Mouse (Mus musculus) liver, postnatal 0 days (tissue): ENCODE results near the gene Gramd1a. TPM values are rescaled to one million over a fixed set of nuclear protein-coding genes. Genes with fewer than 3 reads are reported as not detected.

Source experiments
- ATAC-seq: fragments of 200-750 bp; cut with Nextera tagmentation; 2 replicates; pipeline ENCODE4 v1.8.0; 2017; ENCODE audit warnings: mild to moderate bottlenecking, moderate library complexity
- DNase-seq: peaks from one replicate; pipeline ENCODE4 v3.0.0-alpha.2; 2016
- H3K27ac ChIP-seq: fragments of 300-500 bp; sonication (generic); 2 replicates; pipeline ENCODE4 v1.5.1; 2014; ENCODE audit warnings: antibody characterized with exemption, moderate library complexity, mild to moderate bottlenecking, low read depth
- H3K27me3 ChIP-seq: fragments of 300-500 bp; sonication (generic); 2 replicates; pipeline ENCODE4 v1.6.1; 2014; ENCODE audit warnings: low read length, control low read depth, mixed read lengths; ENCODE audit not compliant: insufficient read depth
- H3K36me3 ChIP-seq: fragments of 300-500 bp; sonication (generic); replicated peaks from 2 replicates; pipeline ENCODE4 v1.6.1; 2014; ENCODE audit warnings: mild to moderate bottlenecking, control low read depth, low read length, moderate library complexity, mixed read lengths; ENCODE audit not compliant: insufficient read depth
- H3K4me1 ChIP-seq: fragments of 300-500 bp; sonication (generic); 2 replicates; pipeline ENCODE4 v1.6.1; 2014; ENCODE audit warnings: antibody characterized with exemption, mild to moderate bottlenecking, control low read depth; ENCODE audit not compliant: insufficient read depth
- H3K4me2 ChIP-seq: fragments of 300-500 bp; sonication (generic); 2 replicates; pipeline ENCODE4 v1.6.1; 2014; ENCODE audit warnings: low read depth, mild to moderate bottlenecking, low read length, moderate library complexity, mixed read lengths
- H3K4me3 ChIP-seq: fragments of 300-500 bp; sonication (generic); 2 replicates; pipeline ENCODE4 v1.5.1; 2014; ENCODE audit warnings: low read depth, low read length
- H3K9ac ChIP-seq: fragments of 300-500 bp; sonication (generic); replicated peaks from 2 replicates; pipeline ENCODE4 v1.6.1; 2014; ENCODE audit warnings: mild to moderate bottlenecking, moderate library complexity
- H3K9me3 ChIP-seq: fragments of 300-500 bp; sonication (generic); 2 replicates; pipeline ENCODE4 v1.6.1; 2016; ENCODE audit warnings: mild to moderate bottlenecking, control low read depth, low read length, mixed read lengths
- CTCF ChIP-seq: sonication (generic); IDR thresholded peaks from 2 replicates; pipeline ENCODE4 v1.5.1; 2016; ENCODE audit warnings: antibody characterized with exemption, low read depth
- EP300 ChIP-seq: IDR thresholded peaks from 2 replicates; pipeline ENCODE4 v1.6.1; 2016; ENCODE audit warnings: antibody characterized with exemption, low read depth, mild to moderate bottlenecking
- WGBS: fragments of 180-500 bp; shearing (Covaris S2); extraction: QIAGEN DNeasy Blood & Tissue Kit; methylation state at CpG from one replicate; pipeline ENCODE4 v1.1.7; 2014; ENCODE audit not compliant: insufficient replicate concordance; 5-methylcytosine and 5-hydroxymethylcytosine counted together
- polyA plus RNA-seq: library from polyadenylated mRNA; unstranded; fragments of >200 nt; fragmentation: Nextera tagmentation; extraction: Ambion mirVana; gene quantifications from 2 replicates; pipeline ENCODE4 v1.2.1, GENCODE M21; 2015

Gramd1a gene
- polyA plus RNA-seq, 1 experiment from 2014 or later, result 8.9 TPM

DNA sequence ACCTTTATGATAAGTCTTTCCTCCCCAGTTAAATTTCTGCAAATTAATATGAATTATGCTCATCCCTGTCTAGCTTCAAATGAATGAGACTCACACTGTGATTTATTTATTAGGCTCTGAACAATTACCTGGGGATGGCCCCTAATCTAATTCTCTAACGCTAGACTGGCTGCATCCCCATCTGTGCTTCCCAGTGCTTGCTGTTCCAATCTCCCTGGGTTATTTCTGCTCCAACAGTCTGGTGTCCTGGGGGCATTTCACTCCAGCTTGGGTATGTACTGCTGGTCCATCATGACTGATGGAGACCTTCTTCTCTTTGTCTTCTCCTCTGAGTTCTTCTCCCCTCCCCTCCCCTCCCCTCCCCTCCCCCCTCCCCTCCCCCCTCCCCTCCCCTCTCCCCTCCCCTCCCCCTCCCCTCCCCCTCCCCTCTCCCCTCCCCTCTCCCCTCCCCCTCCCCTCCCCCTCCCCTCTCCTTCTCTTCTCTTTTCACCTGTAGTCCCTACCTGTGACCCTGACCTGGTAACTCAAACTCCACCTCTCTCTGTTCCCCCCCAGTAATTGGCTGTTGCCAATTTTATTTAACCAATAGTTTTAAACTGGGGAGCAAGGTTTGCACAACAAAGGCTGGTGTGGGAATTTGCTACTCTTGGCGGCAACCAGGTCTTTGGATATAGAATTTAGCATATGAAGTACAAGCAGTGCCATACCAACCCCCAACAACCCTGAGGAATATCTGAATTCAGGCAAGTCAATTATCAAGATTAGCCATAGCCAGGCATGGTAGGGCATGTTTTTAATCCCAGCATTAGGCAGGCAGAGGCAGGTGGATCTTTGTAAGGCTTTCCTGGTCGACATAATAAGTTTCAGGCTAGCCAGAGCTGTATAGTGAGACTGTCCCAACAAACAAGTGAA lies 8.2 kb upstream of the Gramd1a start:
- Histone ChIP-seq H3K4me3 (no peak overlapping the region), H3K9ac (no peak overlapping the region), H3K9me3 (no peaks in the 10 kb centered on the region), H3K4me2 (no peak overlapping the region), H3K27me3 (no peaks in the 10 kb centered on the region), H3K4me1 (peaks cover 10% of the 10 kb centered on the region; the same call in 1 of the 2 replicates), H3K36me3 (no peaks in the 10 kb centered on the region), H3K27ac (no peak overlapping the region)
- DNase-seq (no peak), ATAC-seq (no peak)
- TF ChIP-seq EP300 (no peak), CTCF (no peak)
- 60% methylated on average over 3 of the region's 3 CpGs for WGBS

DNA sequence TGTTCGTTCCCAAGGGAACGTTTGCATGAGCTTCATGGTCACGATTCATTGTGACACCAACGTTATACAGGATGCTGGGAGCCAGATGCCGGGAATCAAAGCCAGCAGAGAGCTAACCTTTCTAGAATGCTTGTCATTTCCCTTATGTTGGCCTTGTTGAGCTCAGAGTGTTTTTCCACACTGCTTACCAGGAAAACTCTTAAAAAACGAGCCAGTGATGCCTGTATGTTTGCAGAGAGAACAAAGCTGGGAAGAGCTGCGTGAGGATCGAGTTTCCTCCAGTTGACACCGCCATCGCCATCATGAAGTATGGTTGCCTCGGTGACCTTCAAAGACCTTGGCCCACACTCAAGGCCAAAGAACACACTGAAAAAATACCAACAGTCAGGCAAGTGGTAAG lies 6.6 kb upstream of the Gramd1a start:
- no peak overlapping the region for H3K4me3 ChIP-seq
- no peak overlapping the region for H3K4me2 ChIP-seq
- ATAC-seq (no peak), DNase-seq (no peak)
- no peaks in the 10 kb centered on the region for H3K36me3 ChIP-seq
- H3K9ac ChIP-seq, result no peak overlapping the region
- WGBS, result 65% methylated on average over 11 of the region's 11 CpGs
- no peaks in the 10 kb centered on the region for H3K27me3 ChIP-seq
- TF ChIP-seq EP300, result no peak
- no peak for TF ChIP-seq CTCF
- H3K9me3 ChIP-seq, result no peaks in the 10 kb centered on the region
- peaks cover 10% of the 10 kb centered on the region; the same call in 1 of the 2 replicates for H3K4me1 ChIP-seq
- H3K27ac ChIP-seq, result no peak overlapping the region

DNA sequence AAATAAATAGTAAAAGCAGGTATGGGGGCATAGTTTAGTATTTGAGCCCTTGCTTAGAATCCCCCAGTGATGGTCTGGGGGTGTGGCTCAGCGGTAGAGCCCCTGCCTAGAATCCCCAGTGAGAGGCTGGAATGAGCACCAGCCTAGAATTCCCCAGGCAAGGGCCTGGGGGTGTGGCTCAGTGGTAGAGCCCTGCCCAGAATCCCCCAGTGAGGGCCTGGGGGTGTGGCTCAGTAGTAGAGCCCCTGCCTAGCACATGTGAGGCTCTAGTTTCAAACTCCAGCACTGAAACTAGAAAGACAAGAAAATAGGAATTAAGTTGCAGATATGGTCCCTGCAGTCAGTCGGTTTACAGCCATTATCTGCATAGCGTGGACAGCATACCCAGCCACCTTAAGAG lies 6.1 kb upstream of the Gramd1a start:
- Histone ChIP-seq H3K9ac (no peak overlapping the region), H3K27me3 (no peaks in the 10 kb centered on the region), H3K4me3 (no peak overlapping the region), H3K27ac (no peak overlapping the region), H3K9me3 (no peaks in the 10 kb centered on the region), H3K36me3 (no peaks in the 10 kb centered on the region), H3K4me2 (no peak overlapping the region), H3K4me1 (peaks cover 10% of the 10 kb centered on the region; the same call in 1 of the 2 replicates)
- WGBS, result 52% methylated on average over 3 of the region's 3 CpGs
- no peak for TF ChIP-seq CTCF
- DNase-seq, result no peak
- no peak for ATAC-seq

DNA sequence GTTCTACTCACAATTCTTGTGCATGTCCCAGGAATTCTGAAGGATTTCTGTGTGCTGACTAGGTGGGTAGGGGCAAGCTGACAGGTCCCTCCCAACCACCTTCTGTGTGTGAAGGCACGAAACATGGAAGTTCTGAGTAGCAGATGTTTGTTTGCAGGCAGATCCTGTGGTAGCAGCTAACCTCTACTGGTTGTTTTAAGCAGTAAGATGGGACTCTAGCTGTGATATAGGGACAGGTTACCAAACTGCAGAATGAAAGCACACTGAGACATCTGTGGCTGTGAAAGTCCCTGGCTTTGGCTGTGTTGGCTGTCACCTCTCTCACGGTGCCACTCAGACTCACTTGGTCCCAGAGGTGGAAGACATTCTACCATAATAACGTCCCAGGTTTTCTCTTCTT lies 5.5 kb upstream of the Gramd1a start:
- no peak overlapping the region for H3K4me2 ChIP-seq
- H3K4me1 ChIP-seq, result peaks cover 10% of the 10 kb centered on the region; the same call in 1 of the 2 replicates
- H3K27me3 ChIP-seq, result no peaks in the 10 kb centered on the region
- no peaks in the 10 kb centered on the region for H3K36me3 ChIP-seq
- WGBS, result 41% methylated on average over 3 of the region's 3 CpGs
- no peaks in the 10 kb centered on the region for H3K9me3 ChIP-seq
- ATAC-seq (no peak), DNase-seq (no peak)
- TF ChIP-seq EP300 (no peak), CTCF (no peak)
- no peak overlapping the region for H3K9ac ChIP-seq
- no peak overlapping the region for H3K4me3 ChIP-seq
- 0 out of 2 replicates have a peak overlapping the region, but pooled peaks have one; percentile 5 for H3K27ac ChIP-seq

DNA sequence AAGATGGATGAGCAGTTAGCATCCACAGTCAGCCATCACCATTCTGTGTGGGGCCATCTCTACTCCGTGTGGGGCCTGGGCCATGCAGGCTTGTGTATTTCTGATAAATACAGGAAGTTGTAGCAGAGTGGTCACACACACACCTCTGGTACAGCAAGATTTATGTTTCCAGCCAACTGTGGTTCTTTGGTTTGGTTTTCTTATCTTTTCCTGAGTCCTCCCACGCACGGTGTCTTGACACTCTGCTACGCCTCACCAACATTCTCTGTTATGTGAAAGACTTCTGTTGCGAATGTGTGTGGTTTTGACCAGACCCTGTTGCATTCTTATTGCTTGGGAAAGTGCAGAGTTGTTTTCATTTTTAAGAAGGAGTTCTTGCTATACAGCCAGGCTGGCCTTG lies 5.1 kb upstream of the Gramd1a start:
- no peaks in the 10 kb centered on the region for H3K27me3 ChIP-seq
- H3K9ac ChIP-seq, result no peak overlapping the region
- peaks cover 12% of the 10 kb centered on the region for H3K4me1 ChIP-seq
- 23% methylated on average over 5 of the region's 5 CpGs for WGBS
- TF ChIP-seq CTCF, result no peak
- no peak for TF ChIP-seq EP300
- H3K4me2 ChIP-seq, result no peak overlapping the region
- 0 out of 2 replicates have a peak overlapping the region, but pooled peaks have one; percentile 5 for H3K27ac ChIP-seq
- no peaks in the 10 kb centered on the region for H3K9me3 ChIP-seq
- H3K36me3 ChIP-seq, result no peaks in the 10 kb centered on the region
- no peak overlapping the region for H3K4me3 ChIP-seq
- no peak for ATAC-seq
- no peak for DNase-seq

DNA sequence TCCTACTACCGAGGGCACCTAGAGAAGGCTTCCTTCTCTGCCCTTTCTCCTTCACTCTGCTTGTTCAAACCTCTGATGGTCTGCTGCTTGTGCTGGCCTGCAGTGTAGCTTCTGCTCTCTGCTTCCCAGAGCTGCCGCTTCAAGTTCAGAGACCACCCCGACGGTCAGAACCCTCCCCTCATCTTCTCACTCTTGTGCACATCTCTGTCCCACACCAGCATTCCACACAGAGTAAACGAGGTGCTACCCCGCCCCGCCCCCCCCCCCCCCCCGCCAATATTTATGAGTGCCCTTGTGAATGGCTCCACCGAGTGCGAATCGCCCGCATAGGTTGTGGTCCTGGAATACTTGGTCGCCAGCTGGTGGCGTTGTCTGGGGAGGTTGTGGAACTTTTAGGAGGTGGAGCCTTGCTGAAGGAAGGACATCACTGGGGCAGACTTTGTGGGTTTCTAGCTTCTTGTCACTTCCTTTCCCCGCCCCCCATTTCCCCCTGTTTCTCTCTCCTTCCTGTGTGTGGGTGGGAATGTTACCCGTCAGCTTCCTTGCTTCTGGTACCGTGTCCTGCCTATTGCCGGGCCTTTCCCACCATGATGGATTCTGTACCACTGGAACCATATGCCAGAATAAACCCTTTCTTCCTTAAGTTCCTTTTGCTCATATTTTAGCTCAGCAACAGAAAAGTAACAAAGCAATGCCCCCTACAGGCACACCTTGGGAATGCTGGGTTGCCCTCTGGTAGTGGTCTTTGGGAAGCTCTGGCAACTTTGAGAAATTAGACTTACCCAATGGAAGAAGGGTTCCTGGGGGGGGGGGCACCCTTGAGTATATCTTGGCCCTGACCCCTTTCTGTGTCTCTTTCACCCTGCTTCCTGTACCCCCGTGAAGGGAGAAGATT lies 585 bp upstream of the Gramd1a start:
- no peak overlapping the region; the same call in 1 of the 2 replicates for H3K9ac ChIP-seq
- peak overlapping the region; percentile 79 for H3K27ac ChIP-seq
- ATAC-seq (peak; percentile 30), DNase-seq (peak; percentile 59)
- H3K4me3 ChIP-seq, result peak overlapping the region; percentile 17; the same call in 1 of the 2 replicates
- H3K27me3 ChIP-seq, result no peaks in the 10 kb centered on the region
- no peaks in the 10 kb centered on the region for H3K9me3 ChIP-seq
- TF ChIP-seq CTCF (peak; percentile 46; the same call in 1 of the 2 replicates), EP300 (0 out of 2 replicates have a peak, but pooled peaks have one; percentile 14)
- no peaks in the 10 kb centered on the region for H3K36me3 ChIP-seq
- WGBS, result 12% methylated on average over 19 of the region's 19 CpGs
- H3K4me1 ChIP-seq, result peaks cover 31% of the 10 kb centered on the region
- H3K4me2 ChIP-seq, result peak overlapping the region; percentile 53
